Comparison of ENCODE assay signal across 9 mouse cellular contexts in genomic region chr4:149734730-149735475, GRCm38 (mm10). TPM values are rescaled to one million over a fixed set of nuclear protein-coding genes. Genes with fewer than 3 reads are reported as not detected.
A peak's percentile ranks its signal among the peaks of the same experiment; 100 is the strongest.
DNase-seq lines count a peak whose midpoint lies in the region; ATAC-seq lines count a peak whose summit lies in the region.
"Had no signal": no experiment of that assay in that cellular context is flagged by ENCODE, and none has a peak within 500 bp of the region (broad histone marks: within the 10 kb centered on the region; RNA-seq: fewer than 3 reads in every experiment).

No protein-coding gene starts in this region.

- no peaks in the 10 kb centered on the region for H3K27me3 ChIP-seq in kidney, embryonic 15.5 days
- H3K27me3 ChIP-seq in midbrain, embryonic 14.5 days (ENCODE audit: control insufficient read depth, insufficient read depth, low read length): no peaks in the 10 kb centered on the region

- WGBS in kidney, embryonic 15.5 days: 74% methylated on average over 10 of the region's 10 CpGs
- 85% methylated on average over 10 of the region's 10 CpGs for WGBS in midbrain, embryonic 14.5 days

- no peak overlapping the region for H3K9ac ChIP-seq in kidney, embryonic 15.5 days
- peak overlapping the region; percentile 26; the same call in 1 of the 2 replicates for H3K9ac ChIP-seq in midbrain, embryonic 14.5 days (replicated peaks; ENCODE audit: low read length)

- no peaks in the 10 kb centered on the region for H3K9me3 ChIP-seq in kidney, embryonic 15.5 days (replicated peaks)
- no peaks in the 10 kb centered on the region for H3K9me3 ChIP-seq in midbrain, embryonic 14.5 days (ENCODE audit: control insufficient read depth, low read length)
- H3K9me3 ChIP-seq: G1E had no signal

- peaks cover 68% of the 10 kb centered on the region for H3K4me1 ChIP-seq in kidney, embryonic 15.5 days
- H3K4me1 ChIP-seq in midbrain, embryonic 14.5 days (ENCODE audit: control insufficient read depth, insufficient read depth, low read length): peaks cover 44% of the 10 kb centered on the region

- peak overlapping the region; percentile 56; the same call in 1 of the 2 replicates for H3K27ac ChIP-seq in kidney, embryonic 15.5 days
- no peak overlapping the region for H3K27ac ChIP-seq in midbrain, embryonic 14.5 days (replicated peaks; ENCODE audit: low read depth, low read length)

- ATAC-seq in cerebellum, adult (ENCODE audit: insufficient number of reproducible peaks, low FRiP score, low TSS enrichment): peak; percentile 56
- no peak for ATAC-seq in kidney, embryonic 15.5 days (replicated peaks; ENCODE audit: low FRiP score)
- no peak for ATAC-seq in midbrain, embryonic 14.5 days (ENCODE audit: low FRiP score, low TSS enrichment)

- DNase-seq in cerebellum, postnatal 4 days (ENCODE audit: low spot score in 2 of 2): no peak
- DNase-seq in kidney, postnatal 14 days: no peak
- peak; percentile 85 to 88 for DNase-seq in cerebellum, postnatal 36 days
- DNase-seq in midbrain, embryonic 14.5 days: no peak
- DNase-seq in layer of hippocampus, postnatal 25 days (ENCODE audit: extremely low spot score in 1 of 2, low spot score in 1 of 2): no peak
- DNase-seq in ovary, postnatal 36 days (ENCODE audit: low spot score): no peak

- H3K4me3 ChIP-seq in kidney, embryonic 15.5 days (replicated peaks): no peak overlapping the region
- H3K4me3 ChIP-seq in midbrain, embryonic 14.5 days (replicated peaks; ENCODE audit: low read depth, low read length): no peak overlapping the region

- H3K4me2 ChIP-seq in kidney, embryonic 15.5 days: no peak overlapping the region; the same call in 1 of the 2 replicates
- H3K4me2 ChIP-seq in midbrain, embryonic 14.5 days (ENCODE audit: low read length): no peak overlapping the region

- H3K36me3 ChIP-seq in kidney, embryonic 15.5 days: peaks cover 25% of the 10 kb centered on the region
- peaks cover 14% of the 10 kb centered on the region for H3K36me3 ChIP-seq in midbrain, embryonic 14.5 days (ENCODE audit: control insufficient read depth, insufficient read depth, low read length)

RNA-seq across cellular contexts. Expression of gene Tmem201, which starts 2.9 kb away (rescaled TPM):
- 35.4 and 42.2 TPM in 2 replicates for polyA plus RNA-seq in kidney, embryonic 15.5 days (2015; fragmentation: Nextera tagmentation; extraction: Ambion mirVana)
- 30.8 and 36.2 TPM in 2 replicates for polyA plus RNA-seq in midbrain, embryonic 14.5 days (2014; fragmentation: Nextera tagmentation; extraction: Ambion mirVana)
- 10 to 100 TPM; 66.5 to 70.7 TPM for total RNA-seq in layer of hippocampus, postnatal 25 days (2021)

RNA-seq across cellular contexts. Expression of gene Pik3cd, which starts 32.5 kb away (rescaled TPM):
- polyA plus RNA-seq in kidney, embryonic 15.5 days (2015; fragmentation: Nextera tagmentation; extraction: Ambion mirVana): 4.2 and 4.8 TPM in 2 replicates
- 12.7 and 14.2 TPM in 2 replicates for polyA plus RNA-seq in midbrain, embryonic 14.5 days (2014; fragmentation: Nextera tagmentation; extraction: Ambion mirVana)
- total RNA-seq in layer of hippocampus, postnatal 25 days (2021): 10 to 100 TPM; 22.9 to 25.2 TPM

RNA-seq across cellular contexts. Expression of gene Slc25a33, which starts 39.2 kb away (rescaled TPM):
- polyA plus RNA-seq in kidney, embryonic 15.5 days (2015; fragmentation: Nextera tagmentation; extraction: Ambion mirVana): 14.2 and 16.0 TPM in 2 replicates
- polyA plus RNA-seq in midbrain, embryonic 14.5 days (2014; fragmentation: Nextera tagmentation; extraction: Ambion mirVana): 29.1 and 31.2 TPM in 2 replicates
- 10 to 100 TPM; 31.0 to 38.8 TPM for total RNA-seq in layer of hippocampus, postnatal 25 days (2021)

Comparison
In these comparisons a context has a peak if more than half of its experiments do, and no peak if none do; other contexts are left out.
1. DNase-seq: peak in cerebellum, postnatal 36 days (2 of 2); none in cerebellum, postnatal 4 days (0 of 2), kidney, postnatal 14 days (single experiment), midbrain, embryonic 14.5 days (single experiment), layer of hippocampus, postnatal 25 days (0 of 2) and ovary, postnatal 36 days (single experiment).